In genomic region chr7:89657183-89657582, GRCm38 (mm10) we compare ENCODE assay signal across 23 mouse cellular contexts. TPM values are rescaled to one million over a fixed set of nuclear protein-coding genes. Genes with fewer than 3 reads are reported as not detected.
A peak's percentile ranks its signal among the peaks of the same experiment; 100 is the strongest.
DNase-seq lines count a peak whose midpoint lies in the region; ATAC-seq and TF ChIP-seq lines count a peak whose summit lies in the region.
"Had no signal": no experiment of that assay in that cellular context is flagged by ENCODE, and none has a peak within 500 bp of the region (broad histone marks: within the 10 kb centered on the region; RNA-seq: fewer than 3 reads in every experiment).

No protein-coding gene starts in this region.

- ATAC-seq in embryonic facial prominence, embryonic 14.5 days (ENCODE audit: low read depth), result peak; percentile 47; the same call in 1 of the 2 replicates
- ATAC-seq in hindbrain, embryonic 13.5 days (ENCODE audit: low FRiP score), result no peak
- no peak for ATAC-seq in forebrain, embryonic 12.5 days (ENCODE audit: low FRiP score)
- ATAC-seq: activated CD4-positive, CD25-positive, alpha-beta regulatory T cell, adult 4 months; forebrain, embryonic 13.5 days; forebrain, embryonic 16.5 days; intestine, embryonic 15.5 days had no signal

- peak; percentile 42 for DNase-seq in embryonic facial prominence, embryonic 14.5 days (ENCODE audit: low spot score)
- no peak for DNase-seq in embryonic facial prominence, embryonic 10.5 days (ENCODE audit: low spot score)
- no peak for DNase-seq in hindbrain, embryonic 10.5 days (ENCODE audit: low spot score)
- DNase-seq in left cerebral cortex, adult 2 months (ENCODE audit: extremely low spot score in 1 of 2, low spot score in 2 of 2), result no peak
- no peak for DNase-seq in left cerebral cortex, postnatal 4 days
- DNase-seq: adrenal gland, adult 8-10 months; adrenal gland, postnatal 25 days; cerebellum, adult 18-20 months; cerebellum, adult 9-10 months; cerebellum, postnatal 14 days; gastrocnemius, postnatal 10 days; gastrocnemius, postnatal 36 days had no signal

- intact Hi-C loops in left cerebral cortex, adult 2 months (cut with DNase I), result no loop called here
- intact Hi-C loops in left cerebral cortex, postnatal 4 days (cut with DNase I), result no loop called here

- no peak overlapping the region for H3K4me3 ChIP-seq in embryonic facial prominence, embryonic 14.5 days (ENCODE audit: low read depth, low read length)
- no peak overlapping the region for H3K4me3 ChIP-seq in embryonic facial prominence, embryonic 10.5 days
- no peak overlapping the region for H3K4me3 ChIP-seq in hindbrain, embryonic 10.5 days
- H3K4me3 ChIP-seq in hindbrain, embryonic 13.5 days, result no peak overlapping the region
- H3K4me3 ChIP-seq in left cerebral cortex, adult 2 months, result no peak overlapping the region
- H3K4me3 ChIP-seq in forebrain, embryonic 12.5 days (replicated peaks), result no peak overlapping the region
- H3K4me3 ChIP-seq: embryonic facial prominence, embryonic 12.5 days; erythroblast, embryonic 14.5 days; forebrain, embryonic 13.5 days; hindbrain, embryonic 15.5 days; intestine, embryonic 15.5 days had no signal

- H3K4me2 ChIP-seq in embryonic facial prominence, embryonic 14.5 days (ENCODE audit: low read depth, low read length), result no peak overlapping the region
- no peak overlapping the region for H3K4me2 ChIP-seq in hindbrain, embryonic 13.5 days
- no peak overlapping the region for H3K4me2 ChIP-seq in forebrain, embryonic 12.5 days
- H3K4me2 ChIP-seq: embryonic facial prominence, embryonic 12.5 days; forebrain, embryonic 13.5 days; heart, embryonic 11.5 days; hindbrain, embryonic 15.5 days; intestine, embryonic 15.5 days had no signal

- no peaks in the 10 kb centered on the region for H3K36me3 ChIP-seq in embryonic facial prominence, embryonic 14.5 days (ENCODE audit: control insufficient read depth, insufficient read depth, low read length)
- H3K36me3 ChIP-seq in embryonic facial prominence, embryonic 10.5 days (replicated peaks), result no peaks in the 10 kb centered on the region
- H3K36me3 ChIP-seq in hindbrain, embryonic 10.5 days, result no peaks in the 10 kb centered on the region
- no peaks in the 10 kb centered on the region for H3K36me3 ChIP-seq in hindbrain, embryonic 13.5 days
- H3K36me3 ChIP-seq in forebrain, embryonic 12.5 days (replicated peaks), result no peaks in the 10 kb centered on the region
- H3K36me3 ChIP-seq: embryonic facial prominence, embryonic 12.5 days; hindbrain, embryonic 15.5 days; intestine, embryonic 15.5 days had no signal

- WGBS in embryonic facial prominence, embryonic 14.5 days, result 66% methylated on average over 9 of the region's 9 CpGs
- 87% methylated on average over 9 of the region's 9 CpGs for WGBS in embryonic facial prominence, embryonic 10.5 days
- WGBS in hindbrain, embryonic 10.5 days, result 79% methylated on average over 9 of the region's 9 CpGs
- 62% methylated on average over 9 of the region's 9 CpGs for WGBS in hindbrain, embryonic 13.5 days
- WGBS in forebrain, embryonic 12.5 days, result 78% methylated on average over 9 of the region's 9 CpGs

- no peak overlapping the region for H3K9ac ChIP-seq in embryonic facial prominence, embryonic 14.5 days (ENCODE audit: low read depth, low read length)
- H3K9ac ChIP-seq in hindbrain, embryonic 13.5 days, result no peak overlapping the region
- H3K9ac ChIP-seq in forebrain, embryonic 12.5 days, result no peak overlapping the region
- H3K9ac ChIP-seq: embryonic facial prominence, embryonic 12.5 days; forebrain, embryonic 13.5 days; hindbrain, embryonic 15.5 days; intestine, embryonic 15.5 days had no signal

- no peak for TF ChIP-seq CTCF in left cerebral cortex, adult 2 months (IDR thresholded peaks at IDR 0.05)

- no peaks in the 10 kb centered on the region for H3K27me3 ChIP-seq in embryonic facial prominence, embryonic 14.5 days (replicated peaks; ENCODE audit: control insufficient read depth, insufficient read depth, low read length)
- no peaks in the 10 kb centered on the region for H3K27me3 ChIP-seq in embryonic facial prominence, embryonic 10.5 days (replicated peaks; ENCODE audit: low read depth, poor library complexity, severe bottlenecking)
- H3K27me3 ChIP-seq in hindbrain, embryonic 10.5 days (ENCODE audit: insufficient read depth, poor library complexity, severe bottlenecking), result no peaks in the 10 kb centered on the region
- H3K27me3 ChIP-seq in hindbrain, embryonic 13.5 days, result no peaks in the 10 kb centered on the region
- H3K27me3 ChIP-seq in forebrain, embryonic 12.5 days, result no peaks in the 10 kb centered on the region
- H3K27me3 ChIP-seq: embryonic facial prominence, embryonic 12.5 days; forebrain, embryonic 13.5 days; hindbrain, embryonic 15.5 days; intestine, embryonic 15.5 days had no signal

- no peaks in the 10 kb centered on the region for H3K4me1 ChIP-seq in embryonic facial prominence, embryonic 14.5 days (ENCODE audit: control insufficient read depth, insufficient read depth, low read length)
- peaks cover 21% of the 10 kb centered on the region for H3K4me1 ChIP-seq in embryonic facial prominence, embryonic 10.5 days
- H3K4me1 ChIP-seq in hindbrain, embryonic 10.5 days (replicated peaks), result peaks cover 15% of the 10 kb centered on the region
- H3K4me1 ChIP-seq in hindbrain, embryonic 13.5 days (replicated peaks), result peaks cover 4% of the 10 kb centered on the region; the same call in 1 of the 2 replicates
- H3K4me1 ChIP-seq in forebrain, embryonic 12.5 days, result no peaks in the 10 kb centered on the region
- H3K4me1 ChIP-seq: embryonic facial prominence, embryonic 12.5 days; forebrain, embryonic 13.5 days; hindbrain, embryonic 15.5 days; intestine, embryonic 15.5 days had no signal

- no peak overlapping the region for H3K27ac ChIP-seq in embryonic facial prominence, embryonic 14.5 days (replicated peaks; ENCODE audit: low read depth, low read length)
- no peak overlapping the region for H3K27ac ChIP-seq in embryonic facial prominence, embryonic 10.5 days (replicated peaks)
- peak overlapping the region; percentile 13; the same call in 1 of the 2 replicates for H3K27ac ChIP-seq in hindbrain, embryonic 10.5 days
- H3K27ac ChIP-seq in hindbrain, embryonic 13.5 days, result no peak overlapping the region
- H3K27ac ChIP-seq in left cerebral cortex, adult 2 months, result peak overlapping the region; percentile 63
- no peak overlapping the region for H3K27ac ChIP-seq in forebrain, embryonic 12.5 days
- H3K27ac ChIP-seq: embryonic facial prominence, embryonic 12.5 days; forebrain, embryonic 13.5 days; hindbrain, embryonic 15.5 days; intestine, embryonic 15.5 days had no signal

- no peaks in the 10 kb centered on the region for H3K9me3 ChIP-seq in embryonic facial prominence, embryonic 14.5 days (ENCODE audit: control insufficient read depth, low read length)
- H3K9me3 ChIP-seq in embryonic facial prominence, embryonic 10.5 days, result no peaks in the 10 kb centered on the region
- H3K9me3 ChIP-seq in hindbrain, embryonic 10.5 days, result no peaks in the 10 kb centered on the region
- H3K9me3 ChIP-seq in hindbrain, embryonic 13.5 days, result no peaks in the 10 kb centered on the region
- H3K9me3 ChIP-seq in forebrain, embryonic 12.5 days, result no peaks in the 10 kb centered on the region
- H3K9me3 ChIP-seq: embryonic facial prominence, embryonic 12.5 days; forebrain, embryonic 13.5 days; hindbrain, embryonic 15.5 days; intestine, embryonic 15.5 days had no signal

RNA-seq across cellular contexts. Expression of gene Me3, which starts 25.0 kb away (rescaled TPM):
- polyA plus RNA-seq in embryonic facial prominence, embryonic 14.5 days (2014; fragmentation: Nextera tagmentation; extraction: Ambion mirVana), result 1.6 and 1.9 TPM in 2 replicates
- polyA plus RNA-seq in embryonic facial prominence, embryonic 10.5 days (2016; fragmentation: Nextera tagmentation; extraction: Ambion mirVana), result 1.5 and 2.6 TPM in 2 replicates
- 1.4 and 3.3 TPM in 2 replicates for polyA plus RNA-seq in hindbrain, embryonic 10.5 days (2016; fragmentation: Nextera tagmentation; extraction: Ambion mirVana)
- 4.1 and 4.3 TPM in 2 replicates for polyA plus RNA-seq in hindbrain, embryonic 13.5 days (2015; fragmentation: Nextera tagmentation; extraction: Ambion mirVana)
- 100 to 1,000 TPM in 1 of 2 experiments, 10 to 100 TPM in 1; 94.9 to 100 TPM for total RNA-seq in left cerebral cortex, adult 2 months (2021)
- total RNA-seq in left cerebral cortex, postnatal 4 days (2021), result 10 to 100 TPM; 26.5 to 31.7 TPM
- 0.97 and 1.2 TPM in 2 replicates for polyA plus RNA-seq in forebrain, embryonic 12.5 days (2016; fragmentation: Nextera tagmentation; extraction: Ambion mirVana)
- total RNA-seq: hematopoietic stem cell, adult 5-6 weeks had no signal
- polyA plus RNA-seq: erythroblast, embryonic 14.5 days had no signal

Comparison
In these comparisons a context has a peak if more than half of its experiments do, and no peak if none do; other contexts are left out.
1. H3K27ac ChIP-seq: peak in hindbrain, embryonic 10.5 days (single experiment) and left cerebral cortex, adult 2 months (single experiment); none in embryonic facial prominence, embryonic 14.5 days (single experiment), embryonic facial prominence, embryonic 10.5 days (single experiment), hindbrain, embryonic 13.5 days (single experiment) and forebrain, embryonic 12.5 days (single experiment).